Mouse (Mus musculus) MEL (cell line): Measurements from ENCODE around the gene Cd164. TPM values are rescaled to one million over a fixed set of nuclear protein-coding genes. Genes with fewer than 3 reads are reported as not detected.

Experiments used
- DNase-seq: peaks from one replicate; pipeline ENCODE4 v3.0.0; 2011; ENCODE audit warnings: low read depth, low spot score
- H3K27ac ChIP-seq: 2 replicates; pipeline ENCODE4 v1.5.1; 2012; ENCODE audit warnings: low read depth, mild to moderate bottlenecking, control low read depth, low read length, moderate library complexity; ENCODE audit not compliant: control insufficient read depth
- H3K27me3 ChIP-seq, 2 experiments: fragments of 150-350 bp in 1 of 2; sonication (generic) in 1 of 2; 2 replicates each; pipeline ENCODE4 v1.6.1; 2012; ENCODE audit warnings: low read length in 2 of 2, mild to moderate bottlenecking in 2 of 2, improper control_type of control experiment in 1 of 2, moderate library complexity in 1 of 2; ENCODE audit not compliant: insufficient read depth in 2 of 2, control insufficient read depth in 1 of 2
- H3K36me3 ChIP-seq, 2 experiments: 2 replicates each; pipeline ENCODE4 v1.6.1; 2012 to 2014; ENCODE audit warnings: low read length in 2 of 2, improper control_type of control experiment in 1 of 2, inconsistent platforms in 1 of 2, mild to moderate bottlenecking in 1 of 2; ENCODE audit not compliant: insufficient read depth in 2 of 2, control insufficient read depth in 1 of 2
- H3K4me1 ChIP-seq, 2 experiments: fragments of 150-350 bp in 1 of 2; sonication (generic) in 1 of 2; 2 replicates each; pipeline ENCODE4 v1.6.1; 2012; ENCODE audit warnings: low read length in 2 of 2, improper control_type of control experiment in 1 of 2, mild to moderate bottlenecking in 1 of 2; ENCODE audit not compliant: insufficient read depth in 2 of 2, control insufficient read depth in 1 of 2
- H3K4me3 ChIP-seq, 2 experiments: fragments of 150-350 bp in 1 of 2; sonication (generic) in 1 of 2; 2 replicates each; pipeline ENCODE4 v1.5.1; 2012; ENCODE audit warnings: low read depth in 2 of 2, low read length in 2 of 2, mild to moderate bottlenecking in 2 of 2, moderate library complexity in 2 of 2, control low read depth in 1 of 2, improper control_type of control experiment in 1 of 2; ENCODE audit not compliant: control insufficient read depth in 1 of 2, insufficient read depth in 1 of 2
- H3K79me2 ChIP-seq: 2 replicates; pipeline ENCODE4 v1.6.1; 2012; ENCODE audit warnings: mild to moderate bottlenecking, low read length, moderate library complexity; ENCODE audit not compliant: control insufficient read depth, poor library complexity, insufficient read depth
- H3K9ac ChIP-seq: 2 replicates; pipeline ENCODE4 v1.6.1; 2012; ENCODE audit warnings: low read depth, mild to moderate bottlenecking, control low read depth, low read length, moderate library complexity; ENCODE audit not compliant: control insufficient read depth, poor library complexity, severe bottlenecking
- H3K9me3 ChIP-seq: fragments of 150-350 bp; sonication (generic); replicated peaks from 2 replicates; pipeline ENCODE4 v1.6.1; 2012; ENCODE audit warnings: mild to moderate bottlenecking, low read length, improper control_type of control experiment, moderate library complexity; ENCODE audit not compliant: insufficient read depth
- CHD1 ChIP-seq: IDR thresholded peaks from 2 replicates; pipeline ENCODE4 v1.6.1; 2012; ENCODE audit warnings: low read depth, mild to moderate bottlenecking, inconsistent platforms, low read length, improper control_type of control experiment
- CHD2 ChIP-seq: IDR thresholded peaks from 2 replicates; pipeline ENCODE4 v1.6.1; 2011; ENCODE audit warnings: low read length, improper control_type of control experiment
- E2F4 ChIP-seq: IDR thresholded peaks from 2 replicates; pipeline ENCODE4 v1.6.1; 2011; ENCODE audit warnings: low read depth, low read length, improper control_type of control experiment, borderline replicate concordance
- ELF1 ChIP-seq: IDR thresholded peaks from 2 replicates; pipeline ENCODE4 v1.6.1; 2014; ENCODE audit warnings: low read depth, mild to moderate bottlenecking, inconsistent platforms, low read length, improper control_type of control experiment, moderate library complexity
- GATA1 ChIP-seq: IDR thresholded peaks from 2 replicates; pipeline ENCODE4 v1.6.1; 2011; ENCODE audit warnings: low read depth, low read length, improper control_type of control experiment
- HCFC1 ChIP-seq: IDR thresholded peaks from 2 replicates; pipeline ENCODE4 v1.6.1; 2012; ENCODE audit warnings: low read depth, mild to moderate bottlenecking, inconsistent platforms, low read length, improper control_type of control experiment, moderate library complexity
- JUND ChIP-seq: IDR thresholded peaks from 2 replicates; pipeline ENCODE4 v1.6.1; 2011; ENCODE audit warnings: low read depth, mild to moderate bottlenecking, improper control_type of control experiment, low read length
- MAFK ChIP-seq: IDR thresholded peaks from 2 replicates; pipeline ENCODE4 v1.6.1; 2011; ENCODE audit warnings: low read depth, mild to moderate bottlenecking, low read length, improper control_type of control experiment, borderline replicate concordance
- MAX ChIP-seq: IDR thresholded peaks from 2 replicates; pipeline ENCODE4 v1.6.1; 2011; ENCODE audit warnings: low read length, improper control_type of control experiment
- MAZ ChIP-seq: IDR thresholded peaks from 2 replicates; pipeline ENCODE4 v1.6.1; 2012; ENCODE audit warnings: low read depth, mild to moderate bottlenecking, inconsistent platforms, low read length, improper control_type of control experiment
- MEF2A ChIP-seq: IDR thresholded peaks from 2 replicates; pipeline ENCODE4 v1.6.1; 2014; ENCODE audit warnings: low read depth, mild to moderate bottlenecking, inconsistent platforms, low read length, improper control_type of control experiment; ENCODE audit not compliant: poor library complexity, insufficient replicate concordance, severe bottlenecking; ENCODE audit errors: extremely low read depth
- MYC ChIP-seq: IDR thresholded peaks from 2 replicates; pipeline ENCODE4 v1.6.1; 2011; ENCODE audit warnings: low read depth, mild to moderate bottlenecking, low read length, improper control_type of control experiment, moderate library complexity
- NELFE ChIP-seq: IDR thresholded peaks from 2 replicates; pipeline ENCODE4 v1.6.1; 2011; ENCODE audit warnings: low read depth, low read length, improper control_type of control experiment
- RAD21 ChIP-seq: IDR thresholded peaks from 2 replicates; pipeline ENCODE4 v1.6.1; 2011; ENCODE audit warnings: mild to moderate bottlenecking, low read depth, low read length, improper control_type of control experiment
- RCOR1 ChIP-seq: IDR thresholded peaks from 2 replicates; pipeline ENCODE4 v1.6.1; 2012; ENCODE audit warnings: low read depth, mild to moderate bottlenecking, inconsistent platforms, low read length, improper control_type of control experiment
- SMC3 ChIP-seq: IDR thresholded peaks from 2 replicates; pipeline ENCODE4 v1.6.1; 2011; ENCODE audit warnings: low read depth, low read length, improper control_type of control experiment
- UBTF ChIP-seq: IDR thresholded peaks from 2 replicates; pipeline ENCODE4 v1.6.1; 2012; ENCODE audit warnings: low read depth, mild to moderate bottlenecking, inconsistent platforms, low read length, improper control_type of control experiment, moderate library complexity, borderline replicate concordance; ENCODE audit not compliant: insufficient read depth
- USF1 ChIP-seq: IDR thresholded peaks from 2 replicates; pipeline ENCODE4 v1.6.1; 2014; ENCODE audit warnings: low read depth, mild to moderate bottlenecking, inconsistent platforms, low read length, improper control_type of control experiment, moderate library complexity
- USF2 ChIP-seq, 2 experiments: IDR thresholded peaks; 2 replicates each; pipeline ENCODE4 v1.6.1; 2011 to 2012; ENCODE audit warnings: improper control_type of control experiment in 2 of 2, low read length in 2 of 2, borderline replicate concordance in 1 of 2, inconsistent platforms in 1 of 2, low read depth in 1 of 2, mild to moderate bottlenecking in 1 of 2; ENCODE audit not compliant: insufficient read depth in 1 of 2
- ZC3H11A ChIP-seq: IDR thresholded peaks from 2 replicates; pipeline ENCODE4 v1.6.1; 2012; ENCODE audit warnings: low read depth, mild to moderate bottlenecking, inconsistent platforms, low read length, improper control_type of control experiment
- ZKSCAN1 ChIP-seq: IDR thresholded peaks from 2 replicates; pipeline ENCODE4 v1.6.1; 2012; ENCODE audit warnings: low read depth, mild to moderate bottlenecking, inconsistent platforms, low read length, improper control_type of control experiment, moderate library complexity
- ZNF384 ChIP-seq: IDR thresholded peaks from 2 replicates; pipeline ENCODE4 v1.6.1; 2012; ENCODE audit warnings: low read depth, mild to moderate bottlenecking, inconsistent platforms, low read length, improper control_type of control experiment
- polyA plus RNA-seq, 2 experiments: library from polyadenylated mRNA; stranded (reverse) in 1 of 2; unstranded in 1 of 2; fragments of >175 nt in 1 of 2; fragments of >200 nt in 1 of 2; gene quantifications; 2 replicates each; pipeline versions ENCODE4 v1.2.1 to v1.2.4; 2012; ENCODE audit warnings: low replicate concordance in 2 of 2, low read depth in 1 of 2; ENCODE audit not compliant: insufficient read length in 2 of 2, insufficient read depth in 1 of 2, missing spikeins in 1 of 2
- total RNA-seq: library from RNA; depleted of rRNA; stranded (reverse); fragments of 300-350 nt; gene quantifications from 2 replicates; pipeline ENCODE4 v1.2.3, GENCODE M21; 2012

Cd164 gene
- total and polyA plus RNA-seq, 3 experiments: 21.4 to 59.4 TPM; not detected in 1

- no peaks in the 10 kb centered on the region for H3K4me1 ChIP-seq
- no peak within 1 kb of the TSS for H3K9ac ChIP-seq
- H3K4me3 ChIP-seq: no peak within 1 kb of the TSS
- H3K36me3 ChIP-seq: no peaks in the 10 kb centered on the region
- H3K27ac ChIP-seq: no peak within 1 kb of the TSS
- H3K79me2 ChIP-seq: no peaks in the 10 kb centered on the region
- TF ChIP-seq MAZ: no peak
- no peak for TF ChIP-seq UBTF
- no peak for TF ChIP-seq CHD2
- no peak for TF ChIP-seq NELFE
- TF ChIP-seq RAD21: no peak
- TF ChIP-seq MAX: no peak
- TF ChIP-seq MYC: no peak
- no peak for TF ChIP-seq USF2 (IDR thresholded peaks at IDR 0.05; ENCODE audit: borderline replicate concordance in 1 of 2, insufficient read depth in 1 of 2, low read depth in 1 of 2, low read length in 2 of 2)
- TF ChIP-seq ELF1: no peak
- TF ChIP-seq ZC3H11A: no peak
- no peak for TF ChIP-seq USF1
- no peak for TF ChIP-seq MAFK
- DNase-seq: no peak
- no peaks in the 10 kb centered on the region for H3K9me3 ChIP-seq
- H3K27me3 ChIP-seq: peaks cover 0 to 7% of the 10 kb centered on the region in 2 experiments; a peak in 3 of 4 replicates
These were observed 29.3 kb upstream of the Cd164 start, which contains the start of the genes Smpd2 and Ppil6 for GRCm38 (mm10) chr10:41489708-41490517. Smpd2 (minus strand) TSS chr10:41490369. Ppil6 (plus strand) TSS chr10:41490439.

- no peaks in the 10 kb centered on the region for H3K4me1 ChIP-seq
- no peaks in the 10 kb centered on the region for H3K9me3 ChIP-seq
- no peak overlapping the region for H3K27ac ChIP-seq
- no peak overlapping the region for H3K9ac ChIP-seq
- H3K4me3 ChIP-seq: no peak overlapping the region
- TF ChIP-seq UBTF (no peak), CHD2 (no peak), MEF2A (no peak), USF2 (IDR thresholded peaks at IDR 0.05; ENCODE audit: borderline replicate concordance in 1 of 2, insufficient read depth in 1 of 2, low read depth in 1 of 2, low read length in 2 of 2) (no peak), GATA1 (no peak), USF1 (no peak), RCOR1 (no peak), HCFC1 (no peak), ZNF384 (no peak), JUND (no peak), E2F4 (no peak), ZKSCAN1 (no peak), CHD1 (no peak), SMC3 (no peak), MAFK (no peak)
- TF ChIP-seq, all 39 proteins: peak for 0
- no peaks in the 10 kb centered on the region for H3K79me2 ChIP-seq
- peaks cover 0 to 7% of the 10 kb centered on the region in 2 experiments; a peak in 3 of 4 replicates for H3K27me3 ChIP-seq
- no peak for DNase-seq
- H3K36me3 ChIP-seq: no peaks in the 10 kb centered on the region
These were observed 28.7 kb upstream of the Cd164 start for GRCm38 (mm10) chr10:41490518-41490873.
